Mouse (Mus musculus): ENCODE measurements around the gene Begain.

The Begain gene

GRCm38 (mm10) chr12:109049949-109050348 is 18.1 kb downstream of the Begain start:
- no peak for DNase-seq

GRCm38 (mm10) chr12:109045581-109045980 is 22.4 kb downstream of the Begain start:
- no peak for DNase-seq

- no peak for DNase-seq
These were observed 23.5 kb downstream of the Begain start for GRCm38 (mm10) chr12:109044497-109044896.

- no peak for DNase-seq
These were observed 28.7 kb downstream of the Begain start for GRCm38 (mm10) chr12:109039311-109039710.

- no peak for DNase-seq
These were observed 29.7 kb downstream of the Begain start for GRCm38 (mm10) chr12:109038179-109038819.

- DNase-seq = no peak
These were observed 31.0 kb downstream of the Begain start for GRCm38 (mm10) chr12:109037026-109037425.

GRCm38 (mm10) chr12:109023780-109024179 is 44.2 kb downstream of the Begain start:
- no peak for DNase-seq

- no peak for DNase-seq
These were observed 45.1 kb downstream of the Begain start for GRCm38 (mm10) chr12:109022966-109023365.

GRCm38 (mm10) chr12:109022181-109022691 is 45.8 kb downstream of the Begain start:
- no peak for DNase-seq

- DNase-seq = no peak
These were observed 57.9 kb downstream of the Begain start for GRCm38 (mm10) chr12:109010070-109010649.

- DNase-seq = no peak
These were observed 65.0 kb downstream of the Begain start for GRCm38 (mm10) chr12:109002978-109003377.

- no peak for DNase-seq
These were observed 70.8 kb downstream of the Begain start for GRCm38 (mm10) chr12:108997249-108997648.

- no peak for DNase-seq
These were observed 71.9 kb downstream of the Begain start for GRCm38 (mm10) chr12:108995976-108996636.

GRCm38 (mm10) chr12:108994436-108995031 is 73.5 kb downstream of the Begain start:
- DNase-seq = peak; percentile 87

- DNase-seq = no peak
These were observed 75.0 kb downstream of the Begain start for GRCm38 (mm10) chr12:108993046-108993445.

- peak; percentile 53 for DNase-seq
These were observed 77.6 kb downstream of the Begain start for GRCm38 (mm10) chr12:108990425-108990824.

- no peak for DNase-seq
These were observed 80.6 kb downstream of the Begain start for GRCm38 (mm10) chr12:108987448-108987847.

- no peak for DNase-seq
These were observed 83.0 kb downstream of the Begain start for GRCm38 (mm10) chr12:108985025-108985424.

GRCm38 (mm10) chr12:108984471-108984870 is 83.5 kb downstream of the Begain start:
- DNase-seq = peak; percentile 59

- no peak for DNase-seq
These were observed 84.5 kb downstream of the Begain start for GRCm38 (mm10) chr12:108983496-108983895.

GRCm38 (mm10) chr12:108982684-108982960 is 85.4 kb downstream of the Begain start:
- no peak for DNase-seq

Data from kidney, postnatal 14 days (tissue).